8 mouse cellular contexts compared by ENCODE assay signal in genomic region chr8:116978052-116978451, GRCm38 (mm10). TPM values are rescaled to one million over a fixed set of nuclear protein-coding genes. Genes with fewer than 3 reads are reported as not detected.
DNase-seq lines count a peak whose midpoint lies in the region; ATAC-seq and TF ChIP-seq lines count a peak whose summit lies in the region.

No protein-coding gene starts in this region.

- H3K9me3 ChIP-seq in ES-E14 (ENCODE audit: control insufficient read depth, insufficient read depth, low read depth, low read length) = no peaks in the 10 kb centered on the region
- no peaks in the 10 kb centered on the region for H3K9me3 ChIP-seq in forebrain, embryonic 16.5 days (ENCODE audit: control insufficient read depth, low read length)
- no peaks in the 10 kb centered on the region for H3K9me3 ChIP-seq in liver, embryonic 16.5 days (replicated peaks; ENCODE audit: control insufficient read depth, low read length)

- H3K9ac ChIP-seq in heart, adult 2 months (ENCODE audit: low read depth, low read length) = no peak overlapping the region
- no peak overlapping the region for H3K9ac ChIP-seq in ES-E14 (ENCODE audit: insufficient read depth, low read depth, low read length, poor library complexity, severe bottlenecking)
- H3K9ac ChIP-seq in forebrain, embryonic 16.5 days (replicated peaks; ENCODE audit: low read depth, low read length) = peak overlapping the region; percentile 57
- H3K9ac ChIP-seq in liver, embryonic 16.5 days (ENCODE audit: low read depth, low read length) = peak overlapping the region; percentile 64

- H3K27ac ChIP-seq in heart, adult 2 months = no peak overlapping the region
- no peak overlapping the region for H3K27ac ChIP-seq in ES-E14 (ENCODE audit: insufficient read depth, low read depth, low read length, poor library complexity, severe bottlenecking)
- H3K27ac ChIP-seq in forebrain, embryonic 16.5 days (ENCODE audit: low read length) = no peak overlapping the region
- no peak overlapping the region for H3K27ac ChIP-seq in liver, embryonic 16.5 days (ENCODE audit: low read length)

- no peak for TF ChIP-seq EP300 in heart, adult 2 months (IDR thresholded peaks at IDR 0.05; ENCODE audit: insufficient read depth, low read depth, low read length)

- 24% methylated on average over 8 of the region's 8 CpGs for WGBS in heart, adult 2 months
- WGBS in forebrain, embryonic 16.5 days = 26% methylated on average over 8 of the region's 8 CpGs
- 24% methylated on average over 8 of the region's 8 CpGs for WGBS in liver, embryonic 16.5 days (ENCODE audit: insufficient replicate concordance)

- H3K4me3 ChIP-seq in heart, adult 2 months = peak overlapping the region; percentile 95
- peak overlapping the region; percentile 93 to 100 for H3K4me3 ChIP-seq in ES-E14 (ENCODE audit: insufficient read depth in 1 of 2, low read depth in 1 of 2, low read length in 2 of 2, poor library complexity in 1 of 2, severe bottlenecking in 1 of 2)
- peak overlapping the region; percentile 81 for H3K4me3 ChIP-seq in forebrain, embryonic 16.5 days (replicated peaks; ENCODE audit: low read length)
- peak overlapping the region; percentile 93 for H3K4me3 ChIP-seq in liver, embryonic 16.5 days (ENCODE audit: low read depth, low read length)

- intact Hi-C loops in heart, adult 2 months (cut with DNase I) = loop anchor here (5.0 kb wide), 1 partner anchor 179 kb away; the partner anchor contains the start of gene Gan

- no peak for TF ChIP-seq CTCF in heart, adult 2 months (IDR thresholded peaks at IDR 0.05)

- no peaks in the 10 kb centered on the region for H3K36me3 ChIP-seq in heart, adult 2 months (ENCODE audit: control insufficient read depth, insufficient read depth, low read length)
- no peaks in the 10 kb centered on the region for H3K36me3 ChIP-seq in ES-E14 (ENCODE audit: control insufficient read depth, insufficient read depth, low read length, poor library complexity, severe bottlenecking)
- H3K36me3 ChIP-seq in forebrain, embryonic 16.5 days (ENCODE audit: control insufficient read depth, insufficient read depth) = no peaks in the 10 kb centered on the region
- H3K36me3 ChIP-seq in liver, embryonic 16.5 days (ENCODE audit: control insufficient read depth, insufficient read depth) = no peaks in the 10 kb centered on the region

- in situ Hi-C loops in ES-E14 (cut with MboI; ENCODE audit: low sequenced_read_pairs in 2 of 2, unreplicated experiment in 2 of 2) = no loop called here

- peaks cover 3% of the 10 kb centered on the region; the same call in 1 of the 2 replicates for H3K4me1 ChIP-seq in heart, adult 2 months (ENCODE audit: control insufficient read depth, insufficient read depth, low read length)
- H3K4me1 ChIP-seq in ES-E14 (ENCODE audit: control insufficient read depth in 2 of 2, insufficient read depth in 2 of 2, low read length in 2 of 2, poor library complexity in 1 of 2) = peaks cover 0 to 16% of the 10 kb centered on the region in 2 experiments; a peak in 1 of 4 replicates
- peaks cover 6% of the 10 kb centered on the region for H3K4me1 ChIP-seq in forebrain, embryonic 16.5 days (replicated peaks; ENCODE audit: control insufficient read depth, insufficient read depth, low read length)
- peaks cover 16% of the 10 kb centered on the region for H3K4me1 ChIP-seq in liver, embryonic 16.5 days (ENCODE audit: control insufficient read depth, low read depth, low read length)

- H3K27me3 ChIP-seq in heart, adult 2 months (ENCODE audit: control insufficient read depth, insufficient read depth, low read length) = no peaks in the 10 kb centered on the region
- H3K27me3 ChIP-seq in forebrain, embryonic 16.5 days (replicated peaks; ENCODE audit: control insufficient read depth, insufficient read depth, low read length) = no peaks in the 10 kb centered on the region
- H3K27me3 ChIP-seq in liver, embryonic 16.5 days (ENCODE audit: control insufficient read depth, insufficient read depth, low read depth, low read length) = no peaks in the 10 kb centered on the region; the same call in 1 of the 2 replicates

- no peak for TF ChIP-seq POLR2A in heart, adult 2 months (IDR thresholded peaks at IDR 0.05; ENCODE audit: insufficient read depth, low read depth, low read length)

- DNase-seq in heart, adult 2 months = no peak
- no peak for DNase-seq in heart, adult 8-10 months (ENCODE audit: low spot score)
- DNase-seq in ES-E14 (ENCODE audit: low read depth, low spot score) = no peak
- DNase-seq in thymus, postnatal 0 days (ENCODE audit: low spot score) = no peak
- no peak for DNase-seq in urinary bladder, adult 18-20 months (ENCODE audit: low spot score in 2 of 2)
- DNase-seq in right cerebral cortex, postnatal 10 days (ENCODE audit: low spot score in 2 of 2) = no peak

- no peaks in the 10 kb centered on the region for H3K79me2 ChIP-seq in heart, adult 2 months (replicated peaks; ENCODE audit: control insufficient read depth, insufficient read depth, low read length)

- ATAC-seq in forebrain, embryonic 16.5 days = no peak
- ATAC-seq in liver, embryonic 16.5 days (ENCODE audit: low read depth) = no peak

- H3K4me2 ChIP-seq in forebrain, embryonic 16.5 days (ENCODE audit: low read length) = peak overlapping the region; percentile 82
- peak overlapping the region; percentile 83 for H3K4me2 ChIP-seq in liver, embryonic 16.5 days (ENCODE audit: low read depth, low read length)

TF ChIP-seq in ES-E14, 5 proteins besides CTCF, POLR2A, EP300 and RAD21:
- TF ChIP-seq HCFC1 (IDR thresholded peaks at IDR 0.05; ENCODE audit: borderline replicate concordance, insufficient read depth, low read length) = no peak
- TF ChIP-seq ZNF384 (IDR thresholded peaks at IDR 0.05; ENCODE audit: low read depth, low read length) = 0 out of 2 replicates have a peak, but pooled peaks have one; percentile 27
- TF ChIP-seq CHD2 (IDR thresholded peaks at IDR 0.05; ENCODE audit: low read depth, low read length) = no peak
- TF ChIP-seq ZC3H11A (IDR thresholded peaks at IDR 0.05; ENCODE audit: borderline replicate concordance, low read depth, low read length) = no peak
- no peak for TF ChIP-seq MAFK (IDR thresholded peaks at IDR 0.05; ENCODE audit: insufficient read depth, low read depth, low read length)

RNA-seq across cellular contexts. Expression of gene 1700030J22Rik, which starts 0.7 kb away (rescaled TPM):
- under 1 TPM; 0.44 to 0.68 TPM for total RNA-seq in heart, adult 2 months (2021)
- 0.35 and 0.41 TPM in 2 replicates for polyA plus RNA-seq in heart, adult 2 months (2012; rRNA removed)
- under 1 TPM; 0.35 to 0.46 (median 0.39) TPM for total RNA-seq in heart, adult 8-10 months (2022)
- total RNA-seq in ES-E14 (2012; rRNA removed) = 1.1 and 1.3 TPM in 2 replicates
- 6.1 and 6.8 TPM in 2 replicates for polyA plus RNA-seq in forebrain, embryonic 16.5 days (2015; fragmentation: Nextera tagmentation; extraction: Ambion mirVana)
- polyA plus RNA-seq in liver, embryonic 16.5 days (2015; fragmentation: Nextera tagmentation; extraction: Ambion mirVana) = 0.47 and 0.54 TPM in 2 replicates
- polyA plus RNA-seq in thymus, postnatal 0 days (2015; fragmentation: Nextera tagmentation; extraction: Ambion mirVana) = 0.69 and 0.95 TPM in 2 replicates

RNA-seq across cellular contexts. Expression of gene Gcsh, which starts 15.3 kb away (rescaled TPM):
- total RNA-seq in heart, adult 2 months (2021) = 10 to 100 TPM; 51.2 to 55.1 TPM
- 34.8 and 63.6 TPM in 2 replicates for polyA plus RNA-seq in heart, adult 2 months (2012; rRNA removed)
- 10 to 100 TPM; 57.7 to 67.7 (median 62.0) TPM for total RNA-seq in heart, adult 8-10 months (2022)
- total RNA-seq in ES-E14 (2012; rRNA removed) = 134 and 195 TPM in 2 replicates
- polyA plus RNA-seq in forebrain, embryonic 16.5 days (2015; fragmentation: Nextera tagmentation; extraction: Ambion mirVana) = 75.4 and 81.4 TPM in 2 replicates
- polyA plus RNA-seq in liver, embryonic 16.5 days (2015; fragmentation: Nextera tagmentation; extraction: Ambion mirVana) = 92.4 and 94.0 TPM in 2 replicates
- 80.0 and 83.9 TPM in 2 replicates for polyA plus RNA-seq in thymus, postnatal 0 days (2015; fragmentation: Nextera tagmentation; extraction: Ambion mirVana)

RNA-seq across cellular contexts. Expression of gene Atmin, which starts 34.9 kb away (rescaled TPM):
- total RNA-seq in heart, adult 2 months (2021) = 10 to 100 TPM; 14.4 to 16.5 TPM
- polyA plus RNA-seq in heart, adult 2 months (2012; rRNA removed) = 9.3 and 14.5 TPM in 2 replicates
- 10 to 100 TPM; 15.9 to 18.0 (median 17.4) TPM for total RNA-seq in heart, adult 8-10 months (2022)
- 19.9 and 21.1 TPM in 2 replicates for total RNA-seq in ES-E14 (2012; rRNA removed)
- 17.6 and 19.1 TPM in 2 replicates for polyA plus RNA-seq in forebrain, embryonic 16.5 days (2015; fragmentation: Nextera tagmentation; extraction: Ambion mirVana)
- 3.3 and 3.8 TPM in 2 replicates for polyA plus RNA-seq in liver, embryonic 16.5 days (2015; fragmentation: Nextera tagmentation; extraction: Ambion mirVana)
- 12.5 and 13.1 TPM in 2 replicates for polyA plus RNA-seq in thymus, postnatal 0 days (2015; fragmentation: Nextera tagmentation; extraction: Ambion mirVana)

RNA-seq across cellular contexts. Expression of gene Cenpn, which starts 56.5 kb away (rescaled TPM):
- under 1 TPM; 0.37 to 0.89 TPM for total RNA-seq in heart, adult 2 months (2021)
- polyA plus RNA-seq in heart, adult 2 months (2012; rRNA removed) = 0.74 and 1.3 TPM in 2 replicates
- under 1 TPM; 0.56 to 0.75 (median 0.63) TPM for total RNA-seq in heart, adult 8-10 months (2022)
- 27.1 and 30.2 TPM in 2 replicates for total RNA-seq in ES-E14 (2012; rRNA removed)
- 13.5 and 15.2 TPM in 2 replicates for polyA plus RNA-seq in forebrain, embryonic 16.5 days (2015; fragmentation: Nextera tagmentation; extraction: Ambion mirVana)
- polyA plus RNA-seq in liver, embryonic 16.5 days (2015; fragmentation: Nextera tagmentation; extraction: Ambion mirVana) = 21.5 and 22.2 TPM in 2 replicates
- 32.2 and 35.4 TPM in 2 replicates for polyA plus RNA-seq in thymus, postnatal 0 days (2015; fragmentation: Nextera tagmentation; extraction: Ambion mirVana)

RNA-seq across cellular contexts. Expression of gene Cmc2, which starts 56.8 kb away (rescaled TPM):
- 10 to 100 TPM; 65.8 to 79.2 TPM for total RNA-seq in heart, adult 2 months (2021)
- polyA plus RNA-seq in heart, adult 2 months (2012; rRNA removed) = 30.0 and 46.1 TPM in 2 replicates
- 10 to 100 TPM; 65.4 to 79.4 (median 70.2) TPM for total RNA-seq in heart, adult 8-10 months (2022)
- 24.4 and 33.4 TPM in 2 replicates for total RNA-seq in ES-E14 (2012; rRNA removed)
- polyA plus RNA-seq in forebrain, embryonic 16.5 days (2015; fragmentation: Nextera tagmentation; extraction: Ambion mirVana) = 28.6 and 30.8 TPM in 2 replicates
- 49.7 and 54.0 TPM in 2 replicates for polyA plus RNA-seq in liver, embryonic 16.5 days (2015; fragmentation: Nextera tagmentation; extraction: Ambion mirVana)
- 132 and 136 TPM in 2 replicates for polyA plus RNA-seq in thymus, postnatal 0 days (2015; fragmentation: Nextera tagmentation; extraction: Ambion mirVana)

Comparison
In these comparisons a context has a peak if more than half of its experiments do, and no peak if none do; other contexts are left out.
1. H3K9ac ChIP-seq: peak in forebrain, embryonic 16.5 days (single experiment) and liver, embryonic 16.5 days (single experiment); none in heart, adult 2 months (single experiment) and ES-E14 (single experiment).
2. Peak in every context shown above with its lines, with median percentiles within 50 percentile points of each other: H3K4me3 ChIP-seq.